Mouse (Mus musculus): ENCODE measurements around the gene Nlrp6. TPM values are rescaled to one million over a fixed set of nuclear protein-coding genes. Genes with fewer than 3 reads are reported as not detected.
"Not testable (repeated sequence)": the region's sequence is repeated elsewhere in the genome, so short reads cannot be mapped to it uniquely, and the experiment has no call there.

Gene Nlrp6
- polyA plus RNA-seq (2015; fragmentation: Nextera tagmentation; extraction: Ambion mirVana): 1.1 and 1.2 TPM in 2 replicates

DNA sequence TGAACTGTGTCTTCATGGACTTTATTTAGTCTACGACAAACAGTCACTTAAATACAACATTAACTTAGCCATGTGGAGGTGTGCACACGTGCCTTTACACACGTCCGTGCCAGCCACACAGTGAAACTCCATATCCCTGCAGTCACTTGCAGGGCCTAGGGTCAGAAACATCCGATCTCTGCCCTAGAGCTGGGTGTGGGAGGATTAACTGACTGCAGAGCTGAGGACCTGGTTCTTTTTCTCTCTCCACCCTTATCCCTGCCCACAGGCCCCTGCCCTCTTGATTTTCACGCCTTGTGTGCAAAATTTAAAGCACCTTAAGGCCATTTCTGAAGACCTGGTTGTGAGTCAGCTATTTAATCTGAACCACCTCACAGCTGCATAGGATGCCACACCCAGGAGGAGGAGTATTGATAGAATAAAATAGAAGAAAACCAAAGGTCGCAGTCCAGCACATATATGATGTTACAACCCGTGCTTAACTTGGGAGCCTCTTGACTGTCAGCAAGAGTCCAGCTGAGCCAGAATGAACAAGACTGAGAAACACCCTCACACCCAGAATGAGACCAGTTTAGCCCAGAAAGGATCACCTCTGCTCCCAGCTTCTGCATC lies at the start of gene Nlrp6:
Nlrp6 (plus strand) TSS at position 485 of the 612 bp plus-strand sequence.
- H3K9me3 ChIP-seq (replicated peaks): no peaks in the 10 kb centered on the region
- no peak within 1 kb of the TSS for H3K9ac ChIP-seq
- H3K27ac ChIP-seq: no peak within 1 kb of the TSS
- 0 out of 2 replicates have a peak within 1 kb of the TSS, but pooled peaks have one; percentile 41 for H3K4me3 ChIP-seq (replicated peaks)
- 52% methylated on average over 8 of the region's 8 CpGs for WGBS
- peak within 1 kb of the TSS; percentile 74 for H3K4me2 ChIP-seq
- no peaks in the 10 kb centered on the region for H3K36me3 ChIP-seq
- ATAC-seq (replicated peaks; ENCODE audit: low FRiP score): no peak
- H3K4me1 ChIP-seq: peaks cover 26% of the 10 kb centered on the region
- H3K27me3 ChIP-seq: peaks cover 81% of the 10 kb centered on the region

DNA sequence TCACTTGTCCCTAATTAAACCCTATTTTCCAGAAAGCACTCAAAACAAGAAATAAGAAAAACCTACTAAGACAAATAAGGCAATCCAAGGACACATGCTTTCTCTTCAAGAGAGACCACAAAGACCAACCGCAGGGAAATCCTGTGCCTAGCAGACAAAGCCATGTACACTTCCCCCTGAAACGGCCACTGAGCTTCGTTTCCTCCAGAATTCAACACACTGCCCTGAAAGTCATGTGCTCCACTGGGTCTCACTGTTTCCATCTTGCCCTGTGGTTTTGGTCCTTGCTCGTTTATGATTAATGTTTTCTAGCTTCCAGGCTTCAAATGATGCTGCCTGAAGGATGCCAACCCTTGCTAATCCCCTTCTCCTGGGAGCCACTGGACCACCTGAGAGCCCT lies 46.5 kb upstream of the Nlrp6 start:
- H3K4me2 ChIP-seq: no peak overlapping the region
- H3K4me3 ChIP-seq (replicated peaks): no peak overlapping the region
- no peak overlapping the region for H3K27ac ChIP-seq
- H3K9me3 ChIP-seq (replicated peaks): no peaks in the 10 kb centered on the region
- no peaks in the 10 kb centered on the region for H3K27me3 ChIP-seq
- 91% methylated on average over 4 of the region's 4 CpGs for WGBS
- H3K36me3 ChIP-seq: peaks cover 68% of the 10 kb centered on the region
- H3K4me1 ChIP-seq: no peaks in the 10 kb centered on the region
- ATAC-seq (replicated peaks; ENCODE audit: low FRiP score): no peak
- no peak overlapping the region for H3K9ac ChIP-seq

DNA sequence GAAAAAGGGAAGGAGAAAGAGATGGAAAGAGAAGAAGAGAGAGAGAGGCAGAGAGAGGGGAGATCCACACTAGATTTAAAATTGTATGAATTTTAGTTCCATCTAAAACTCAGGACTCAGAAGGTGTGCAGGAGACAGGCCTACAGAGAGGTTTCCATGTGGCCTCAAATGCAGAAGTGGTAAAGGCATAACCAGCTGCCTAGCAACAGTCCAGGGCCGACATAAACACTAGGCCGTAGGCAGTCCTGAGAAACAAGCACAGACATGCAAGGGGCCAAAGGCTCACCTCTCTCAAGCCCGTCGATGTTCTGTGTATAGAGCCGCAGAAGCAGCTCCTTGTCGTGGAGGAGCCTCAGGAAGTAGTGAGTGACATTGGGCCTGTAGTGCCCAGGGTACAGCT lies 43.3 kb upstream of the Nlrp6 start:
- H3K9ac ChIP-seq: no peak overlapping the region
- H3K4me2 ChIP-seq: no peak overlapping the region
- no peaks in the 10 kb centered on the region for H3K9me3 ChIP-seq (replicated peaks)
- H3K36me3 ChIP-seq: peaks cover 46% of the 10 kb centered on the region
- 85% methylated on average over 6 of the region's 6 CpGs for WGBS
- no peak for ATAC-seq (replicated peaks; ENCODE audit: low FRiP score)
- no peak overlapping the region for H3K4me3 ChIP-seq (replicated peaks)
- no peak overlapping the region for H3K27ac ChIP-seq
- H3K4me1 ChIP-seq: peaks cover 8% of the 10 kb centered on the region
- no peaks in the 10 kb centered on the region for H3K27me3 ChIP-seq

DNA sequence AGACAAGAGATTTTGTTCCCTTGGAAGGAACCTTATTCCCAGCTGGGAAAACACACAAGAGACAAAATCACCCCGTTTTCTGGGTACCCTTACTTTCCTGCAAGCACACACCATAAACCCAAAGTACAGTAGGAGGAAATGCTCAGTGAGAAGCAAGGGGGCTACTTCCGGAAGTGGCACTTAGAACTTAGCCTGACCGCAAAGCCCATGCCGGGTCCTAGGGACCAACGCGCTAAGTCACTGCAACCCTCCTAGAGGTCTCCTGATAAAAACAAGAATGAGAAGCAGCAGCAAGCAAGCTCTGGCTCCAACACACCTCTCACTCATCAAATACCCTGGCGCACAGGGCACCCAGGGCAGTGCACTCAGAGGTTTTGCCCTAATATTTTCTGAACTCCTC lies 41.3 kb upstream of the Nlrp6 start:
- no peaks in the 10 kb centered on the region for H3K9me3 ChIP-seq (replicated peaks)
- 88% methylated on average over 7 of the region's 7 CpGs for WGBS
- no peak overlapping the region for H3K9ac ChIP-seq

DNA sequence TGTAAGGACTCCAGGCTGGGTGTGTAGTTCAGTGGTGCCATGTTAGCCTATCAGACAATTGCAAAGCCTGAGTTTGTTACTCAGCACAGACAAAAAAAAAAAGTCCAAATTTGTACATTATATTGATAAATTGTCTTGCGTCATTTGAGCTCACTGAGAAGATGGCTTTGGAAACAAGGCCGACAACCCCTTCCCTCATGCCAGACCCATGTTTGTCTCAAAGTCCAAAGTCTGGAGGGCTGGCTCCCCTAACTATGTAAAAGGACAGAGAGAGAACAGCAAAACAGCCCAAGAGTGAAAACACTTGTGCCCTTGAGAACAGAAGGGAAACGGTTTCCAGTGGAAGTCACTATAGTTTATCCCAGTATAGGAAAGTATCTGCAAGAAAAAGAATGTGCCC lies 40.3 kb upstream of the Nlrp6 start:
- Histone ChIP-seq H3K9me3 (replicated peaks) (no peaks in the 10 kb centered on the region), H3K9ac (no peak overlapping the region), H3K4me3 (replicated peaks) (peak overlapping the region; percentile 96), H3K4me1 (peaks cover 23% of the 10 kb centered on the region), H3K27ac (0 out of 2 replicates have a peak overlapping the region, but pooled peaks have one; percentile 25), H3K4me2 (peak overlapping the region; percentile 88), H3K36me3 (peaks cover 39% of the 10 kb centered on the region), H3K27me3 (no peaks in the 10 kb centered on the region)
- ATAC-seq (replicated peaks; ENCODE audit: low FRiP score): no peak
- WGBS: 80% methylated on average over 3 of the region's 3 CpGs

More for the DNA sequence above, 41.3 kb upstream of the Nlrp6 start:
- Histone ChIP-seq H3K4me1 (peaks cover 23% of the 10 kb centered on the region), H3K27me3 (no peaks in the 10 kb centered on the region), H3K36me3 (peaks cover 38% of the 10 kb centered on the region), H3K4me3 (replicated peaks) (no peak overlapping the region), H3K4me2 (no peak overlapping the region), H3K27ac (no peak overlapping the region)
- ATAC-seq (replicated peaks; ENCODE audit: low FRiP score): no peak

DNA sequence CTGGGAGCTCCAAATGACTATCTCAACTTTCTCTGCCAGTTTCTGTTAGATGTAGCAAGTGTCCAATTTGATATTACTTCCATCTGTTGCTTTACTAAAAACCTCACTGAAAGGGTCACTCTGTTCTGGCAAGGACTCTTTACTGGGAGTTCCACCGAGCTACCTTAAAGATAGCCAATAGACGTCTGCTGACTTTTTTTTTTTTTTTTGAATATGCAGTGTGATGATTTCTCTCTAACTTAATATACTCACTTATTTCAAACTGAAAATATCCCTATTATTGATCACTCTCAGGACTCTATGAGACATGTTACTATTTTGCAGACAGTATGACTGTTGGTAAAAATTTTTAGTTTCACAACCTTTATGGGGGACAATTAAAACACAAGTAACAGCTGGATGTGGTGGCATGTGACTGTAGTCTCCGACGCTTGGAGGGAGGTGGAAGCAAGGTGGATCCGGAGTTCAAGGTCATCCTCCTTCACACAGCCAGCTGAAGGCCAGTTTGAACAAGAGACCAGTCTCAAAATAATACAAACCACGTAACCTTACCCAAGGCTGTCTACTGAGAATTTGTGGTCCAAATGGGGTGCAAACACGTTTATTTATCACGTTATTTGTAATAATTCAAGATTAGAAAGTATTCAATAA lies 39.7 kb upstream of the Nlrp6 start:
- 12% methylated on average over 8 of the region's 8 CpGs for WGBS
- H3K4me3 ChIP-seq (replicated peaks): peak overlapping the region; percentile 96
- ATAC-seq (replicated peaks; ENCODE audit: low FRiP score): no peak
- H3K9me3 ChIP-seq (replicated peaks): no peaks in the 10 kb centered on the region
- H3K27ac ChIP-seq: 0 out of 2 replicates have a peak overlapping the region, but pooled peaks have one; percentile 25
- H3K4me2 ChIP-seq: peak overlapping the region; percentile 88
- H3K27me3 ChIP-seq: no peaks in the 10 kb centered on the region
- peaks cover 40% of the 10 kb centered on the region for H3K36me3 ChIP-seq
- peak overlapping the region; percentile 83 for H3K9ac ChIP-seq
- peaks cover 23% of the 10 kb centered on the region for H3K4me1 ChIP-seq

DNA sequence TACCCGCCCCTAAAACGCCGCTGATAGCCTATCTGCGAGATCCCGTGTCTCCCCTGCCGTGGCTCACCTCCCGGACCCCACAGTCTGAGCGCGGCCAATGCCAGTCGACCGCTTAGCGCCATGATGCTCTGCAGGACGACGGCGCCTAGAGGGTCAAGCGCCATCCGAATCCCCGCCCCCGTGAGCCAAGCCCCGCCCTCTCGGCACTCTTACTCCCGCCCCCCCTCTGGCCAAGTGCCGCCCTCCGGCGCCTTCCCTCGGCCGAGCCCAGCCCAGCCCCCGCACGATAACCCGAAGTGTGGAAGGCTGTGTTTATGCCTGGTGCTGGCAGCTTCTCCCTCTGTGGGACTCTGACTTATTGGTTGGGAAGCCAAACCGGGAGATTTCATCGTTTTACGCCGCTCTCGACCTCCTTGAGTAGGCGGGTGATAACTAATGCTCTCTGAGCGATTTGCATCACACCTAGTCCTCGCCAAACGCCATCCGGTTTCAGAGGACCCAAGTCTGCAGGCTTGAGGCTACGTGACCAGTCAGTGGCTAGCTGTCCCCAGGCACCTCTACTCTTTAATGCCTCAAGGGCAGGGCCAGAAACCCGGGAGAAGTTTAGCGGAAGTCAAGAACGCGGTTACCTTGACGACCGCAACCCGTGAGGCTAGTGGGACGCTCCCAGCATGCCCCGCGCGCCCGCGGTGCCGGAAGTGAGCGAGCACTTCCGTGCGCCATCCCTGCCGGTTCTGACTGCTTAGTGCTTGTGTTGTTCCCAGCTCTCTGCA lies 38.8 kb upstream of the Nlrp6 start, which contains the start of the genes Psmd13 and Sirt3:
Psmd13 (plus strand) TSS at position 273 of the 773 bp plus-strand sequence.
Sirt3 (minus strand) TSS at position 614 of the 773 bp plus-strand sequence.
- peak within 1 kb of the TSS; percentile 88 for H3K4me2 ChIP-seq
- no peaks in the 10 kb centered on the region for H3K9me3 ChIP-seq (replicated peaks)
- ATAC-seq (replicated peaks; ENCODE audit: low FRiP score): peak; percentile 97
- H3K27ac ChIP-seq: peak within 1 kb of the TSS; percentile 95
- peak within 1 kb of the TSS; percentile 96 for H3K4me3 ChIP-seq (replicated peaks)
- H3K36me3 ChIP-seq: peaks cover 40% of the 10 kb centered on the region
- H3K9ac ChIP-seq: peak within 1 kb of the TSS; percentile 83
- under 1% methylated on average over 59 of the region's 59 CpGs for WGBS
- peaks cover 23% of the 10 kb centered on the region for H3K4me1 ChIP-seq
- no peaks in the 10 kb centered on the region for H3K27me3 ChIP-seq

DNA sequence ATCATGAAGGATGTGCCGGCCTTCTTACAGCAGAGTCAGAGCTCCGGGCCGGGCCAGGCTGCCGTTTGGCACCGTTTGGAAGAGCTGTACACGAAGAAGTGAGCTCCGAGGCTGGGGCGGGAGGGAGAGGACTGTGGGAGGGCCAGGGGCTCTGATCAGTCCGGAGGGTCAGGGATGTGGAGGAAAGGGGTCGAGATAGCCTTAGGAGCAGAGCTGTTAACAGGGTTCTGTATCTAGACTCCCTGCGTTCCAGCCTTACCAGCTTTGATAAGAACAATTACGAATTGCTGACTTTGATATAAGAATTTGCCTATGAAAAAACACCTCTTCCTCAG lies 38.3 kb upstream of the Nlrp6 start:
- ATAC-seq (replicated peaks; ENCODE audit: low FRiP score): peak; percentile 55; the same call in 1 of the 2 replicates
- peaks cover 23% of the 10 kb centered on the region for H3K4me1 ChIP-seq
- H3K9ac ChIP-seq: peak overlapping the region; percentile 83
- H3K4me2 ChIP-seq: peak overlapping the region; percentile 88
- H3K9me3 ChIP-seq (replicated peaks): no peaks in the 10 kb centered on the region
- 0% methylated on average over 12 of the region's 12 CpGs for WGBS
- peak overlapping the region; percentile 96 for H3K4me3 ChIP-seq (replicated peaks)
- H3K27ac ChIP-seq: peak overlapping the region; percentile 95
- peaks cover 43% of the 10 kb centered on the region for H3K36me3 ChIP-seq
- H3K27me3 ChIP-seq: no peaks in the 10 kb centered on the region

DNA sequence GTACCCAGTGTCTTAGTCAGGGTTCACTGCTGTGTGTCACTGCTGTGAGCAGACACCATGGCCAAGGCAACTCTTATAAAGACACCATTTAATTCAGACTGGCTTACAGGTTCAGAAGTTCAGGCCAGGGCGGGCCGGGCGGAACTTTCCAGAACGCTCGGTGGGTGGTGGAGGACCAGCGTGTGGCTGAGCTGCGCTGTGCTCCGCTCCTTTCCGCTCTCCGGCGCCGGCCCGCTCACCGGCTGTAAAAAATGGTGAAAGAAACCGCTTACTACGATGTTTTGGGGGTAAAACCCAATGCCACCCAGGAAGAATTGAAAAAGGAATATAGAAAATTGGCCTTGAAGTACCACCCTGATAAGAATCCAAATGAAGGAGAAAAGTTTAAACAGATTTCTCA lies 30.1 kb upstream of the Nlrp6 start:
- not testable (repeated sequence) for H3K9ac ChIP-seq; ATAC-seq (replicated peaks; ENCODE audit: low FRiP score); H3K9me3 ChIP-seq (replicated peaks); H3K4me3 ChIP-seq (replicated peaks); H3K4me1 ChIP-seq; H3K27ac ChIP-seq; H3K4me2 ChIP-seq; H3K27me3 ChIP-seq
- H3K36me3 ChIP-seq: peaks cover 86% of the 10 kb centered on the region
- WGBS: 94% methylated on average over 16 of the region's 16 CpGs

DNA sequence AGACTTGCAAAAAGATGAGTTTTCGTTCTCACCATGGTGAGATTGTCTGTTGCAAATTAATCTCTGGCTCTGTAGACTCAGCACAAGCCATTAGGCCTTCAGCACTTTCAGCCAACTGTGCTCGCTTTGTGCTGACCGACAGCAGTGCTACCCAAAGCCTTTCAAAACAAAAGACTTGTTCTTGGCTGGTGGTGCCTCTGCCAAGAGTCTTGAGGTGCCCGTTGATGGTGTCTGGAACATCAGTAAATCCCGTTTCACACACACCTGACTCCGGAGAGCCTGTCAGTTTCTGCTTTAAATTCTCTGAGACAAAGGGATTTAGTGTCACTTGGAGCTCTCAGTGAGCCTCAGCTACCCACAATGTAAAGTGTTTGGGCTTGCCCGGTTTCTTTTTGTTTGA lies 26.7 kb upstream of the Nlrp6 start:
- H3K27me3 ChIP-seq: no peaks in the 10 kb centered on the region
- 85% methylated on average over 7 of the region's 7 CpGs for WGBS
- no peak overlapping the region for H3K27ac ChIP-seq
- H3K4me3 ChIP-seq (replicated peaks): no peak overlapping the region
- H3K9me3 ChIP-seq (replicated peaks): no peaks in the 10 kb centered on the region
- peaks cover 85% of the 10 kb centered on the region for H3K36me3 ChIP-seq
- no peak overlapping the region for H3K9ac ChIP-seq
- ATAC-seq (replicated peaks; ENCODE audit: low FRiP score): no peak
- H3K4me1 ChIP-seq: no peaks in the 10 kb centered on the region
- no peak overlapping the region for H3K4me2 ChIP-seq

DNA sequence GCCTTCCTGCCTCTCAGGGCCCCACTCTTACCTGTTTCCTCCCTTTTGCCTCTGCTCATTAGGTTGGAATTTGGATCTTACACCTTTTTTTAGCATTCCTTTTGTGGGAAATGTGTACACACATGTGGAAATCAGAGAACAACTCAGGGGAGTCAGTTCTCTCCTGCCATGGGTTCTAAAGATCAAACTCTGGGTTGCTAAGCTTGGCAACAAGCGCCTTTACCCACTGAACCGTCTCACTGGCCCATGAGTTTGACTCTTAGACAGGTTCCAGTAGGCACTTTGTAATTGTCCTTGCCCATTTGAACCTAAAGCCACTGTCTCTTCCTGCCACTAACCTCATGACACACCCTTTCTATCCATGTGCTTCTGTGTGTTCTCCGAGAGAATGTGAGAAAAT lies 26.1 kb upstream of the Nlrp6 start:
- H3K36me3 ChIP-seq: peaks cover 84% of the 10 kb centered on the region
- H3K4me2 ChIP-seq: no peak overlapping the region
- H3K4me3 ChIP-seq (replicated peaks): no peak overlapping the region
- no peak overlapping the region for H3K9ac ChIP-seq
- ATAC-seq (replicated peaks; ENCODE audit: low FRiP score): no peak
- H3K9me3 ChIP-seq (replicated peaks): no peaks in the 10 kb centered on the region
- H3K4me1 ChIP-seq: no peaks in the 10 kb centered on the region
- no peak overlapping the region for H3K27ac ChIP-seq
- H3K27me3 ChIP-seq: no peaks in the 10 kb centered on the region
- 89% methylated on average over 3 of the region's 3 CpGs for WGBS

DNA sequence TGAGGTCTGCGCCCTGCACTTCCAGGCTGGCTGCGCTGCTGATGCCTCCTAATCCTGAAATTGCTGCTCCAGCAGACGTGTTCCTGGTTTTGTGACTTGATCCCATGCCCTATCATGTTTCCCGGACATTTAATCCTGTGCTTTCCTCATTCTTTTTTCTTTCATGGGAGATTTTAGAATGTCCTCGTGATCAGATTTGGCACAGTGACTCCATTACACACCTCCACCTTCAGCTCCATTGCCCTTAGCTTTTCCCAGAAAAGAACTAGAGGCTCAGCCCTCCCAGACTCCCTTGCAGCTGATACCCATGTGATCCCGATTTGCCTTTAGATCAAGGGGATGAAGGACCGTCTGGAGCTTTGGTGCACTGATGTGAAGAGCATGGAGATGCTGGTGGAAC lies 22.8 kb upstream of the Nlrp6 start:
- Histone ChIP-seq H3K9me3 (replicated peaks) (no peaks in the 10 kb centered on the region), H3K36me3 (peaks cover 61% of the 10 kb centered on the region), H3K4me1 (peaks cover 8% of the 10 kb centered on the region; the same call in 1 of the 2 replicates), H3K27me3 (no peaks in the 10 kb centered on the region), H3K4me2 (no peak overlapping the region), H3K9ac (no peak overlapping the region), H3K4me3 (replicated peaks) (no peak overlapping the region), H3K27ac (no peak overlapping the region)
- 81% methylated on average over 7 of the region's 7 CpGs for WGBS
- no peak for ATAC-seq (replicated peaks; ENCODE audit: low FRiP score)
